Mouse (Mus musculus) MEL (cell line): ENCODE results near the gene Tpm1. TPM values are rescaled to one million over a fixed set of nuclear protein-coding genes. Genes with fewer than 3 reads are reported as not detected.

ENCODE experiments used
- DNase-seq: peaks from one replicate; pipeline ENCODE4 v3.0.0; 2011; ENCODE audit warnings: low read depth, low spot score
- H3K27ac ChIP-seq: 2 replicates; pipeline ENCODE4 v1.5.1; 2012; ENCODE audit warnings: low read depth, mild to moderate bottlenecking, control low read depth, low read length, moderate library complexity; ENCODE audit not compliant: control insufficient read depth
- H3K27me3 ChIP-seq, 2 experiments: fragments of 150-350 bp in 1 of 2; sonication (generic) in 1 of 2; 2 replicates each; pipeline ENCODE4 v1.6.1; 2012; ENCODE audit warnings: low read length in 2 of 2, mild to moderate bottlenecking in 2 of 2, improper control_type of control experiment in 1 of 2, moderate library complexity in 1 of 2; ENCODE audit not compliant: insufficient read depth in 2 of 2, control insufficient read depth in 1 of 2
- H3K36me3 ChIP-seq, 2 experiments: 2 replicates each; pipeline ENCODE4 v1.6.1; 2012 to 2014; ENCODE audit warnings: low read length in 2 of 2, improper control_type of control experiment in 1 of 2, inconsistent platforms in 1 of 2, mild to moderate bottlenecking in 1 of 2; ENCODE audit not compliant: insufficient read depth in 2 of 2, control insufficient read depth in 1 of 2
- H3K4me1 ChIP-seq, 2 experiments: fragments of 150-350 bp in 1 of 2; sonication (generic) in 1 of 2; 2 replicates each; pipeline ENCODE4 v1.6.1; 2012; ENCODE audit warnings: low read length in 2 of 2, improper control_type of control experiment in 1 of 2, mild to moderate bottlenecking in 1 of 2; ENCODE audit not compliant: insufficient read depth in 2 of 2, control insufficient read depth in 1 of 2
- H3K4me3 ChIP-seq, 2 experiments: fragments of 150-350 bp in 1 of 2; sonication (generic) in 1 of 2; 2 replicates each; pipeline ENCODE4 v1.5.1; 2012; ENCODE audit warnings: low read depth in 2 of 2, low read length in 2 of 2, mild to moderate bottlenecking in 2 of 2, moderate library complexity in 2 of 2, control low read depth in 1 of 2, improper control_type of control experiment in 1 of 2; ENCODE audit not compliant: control insufficient read depth in 1 of 2, insufficient read depth in 1 of 2
- H3K79me2 ChIP-seq: 2 replicates; pipeline ENCODE4 v1.6.1; 2012; ENCODE audit warnings: mild to moderate bottlenecking, low read length, moderate library complexity; ENCODE audit not compliant: control insufficient read depth, poor library complexity, insufficient read depth
- H3K9ac ChIP-seq: 2 replicates; pipeline ENCODE4 v1.6.1; 2012; ENCODE audit warnings: low read depth, mild to moderate bottlenecking, control low read depth, low read length, moderate library complexity; ENCODE audit not compliant: control insufficient read depth, poor library complexity, severe bottlenecking
- H3K9me3 ChIP-seq: fragments of 150-350 bp; sonication (generic); replicated peaks from 2 replicates; pipeline ENCODE4 v1.6.1; 2012; ENCODE audit warnings: mild to moderate bottlenecking, low read length, improper control_type of control experiment, moderate library complexity; ENCODE audit not compliant: insufficient read depth
- CHD1 ChIP-seq: IDR thresholded peaks from 2 replicates; pipeline ENCODE4 v1.6.1; 2012; ENCODE audit warnings: low read depth, mild to moderate bottlenecking, inconsistent platforms, low read length, improper control_type of control experiment
- CHD2 ChIP-seq: IDR thresholded peaks from 2 replicates; pipeline ENCODE4 v1.6.1; 2011; ENCODE audit warnings: low read length, improper control_type of control experiment
- CTCF ChIP-seq, 3 experiments: IDR thresholded peaks in 2 of 3; conservative IDR thresholded peaks in 1 of 3; 2 replicates each; pipeline ENCODE4 v1.5.1; 2011 to 2012; ENCODE audit warnings: low read length in 3 of 3, low read depth in 2 of 3, mild to moderate bottlenecking in 2 of 3, improper control_type of control experiment in 1 of 3, inconsistent platforms in 1 of 3, mixed read lengths in 1 of 3, moderate library complexity in 1 of 3; ENCODE audit not compliant: control insufficient read depth in 1 of 3, insufficient read depth in 1 of 3, poor library complexity in 1 of 3, severe bottlenecking in 1 of 3
- EP300 ChIP-seq, 2 experiments: IDR thresholded peaks; 2 replicates each; pipeline ENCODE4 v1.6.1; 2011; ENCODE audit warnings: improper control_type of control experiment in 2 of 2, low read length in 2 of 2, low read depth in 1 of 2, mild to moderate bottlenecking in 1 of 2
- ETS1 ChIP-seq: IDR thresholded peaks from 2 replicates; pipeline ENCODE4 v1.6.1; 2012; ENCODE audit warnings: low read depth, mild to moderate bottlenecking, inconsistent platforms, low read length, improper control_type of control experiment, moderate library complexity
- HCFC1 ChIP-seq: IDR thresholded peaks from 2 replicates; pipeline ENCODE4 v1.6.1; 2012; ENCODE audit warnings: low read depth, mild to moderate bottlenecking, inconsistent platforms, low read length, improper control_type of control experiment, moderate library complexity
- MAFK ChIP-seq: IDR thresholded peaks from 2 replicates; pipeline ENCODE4 v1.6.1; 2011; ENCODE audit warnings: low read depth, mild to moderate bottlenecking, low read length, improper control_type of control experiment, borderline replicate concordance
- MAX ChIP-seq: IDR thresholded peaks from 2 replicates; pipeline ENCODE4 v1.6.1; 2011; ENCODE audit warnings: low read length, improper control_type of control experiment
- MAZ ChIP-seq: IDR thresholded peaks from 2 replicates; pipeline ENCODE4 v1.6.1; 2012; ENCODE audit warnings: low read depth, mild to moderate bottlenecking, inconsistent platforms, low read length, improper control_type of control experiment
- MEF2A ChIP-seq: IDR thresholded peaks from 2 replicates; pipeline ENCODE4 v1.6.1; 2014; ENCODE audit warnings: low read depth, mild to moderate bottlenecking, inconsistent platforms, low read length, improper control_type of control experiment; ENCODE audit not compliant: poor library complexity, insufficient replicate concordance, severe bottlenecking; ENCODE audit errors: extremely low read depth
- MYB ChIP-seq: IDR thresholded peaks from 2 replicates; pipeline ENCODE4 v1.6.1; 2011; ENCODE audit warnings: mild to moderate bottlenecking, low read depth, low read length, improper control_type of control experiment
- NELFE ChIP-seq: IDR thresholded peaks from 2 replicates; pipeline ENCODE4 v1.6.1; 2011; ENCODE audit warnings: low read depth, low read length, improper control_type of control experiment
- NRF1 ChIP-seq: IDR thresholded peaks from 2 replicates; pipeline ENCODE4 v1.6.1; 2014; ENCODE audit warnings: low read depth, mild to moderate bottlenecking, inconsistent platforms, low read length, improper control_type of control experiment, moderate library complexity; ENCODE audit not compliant: poor library complexity, insufficient read depth, severe bottlenecking
- POLR2A ChIP-seq, 2 experiments: IDR thresholded peaks; 2 replicates each; pipeline ENCODE4 v1.6.1; 2011 to 2012; ENCODE audit warnings: low read length in 2 of 2, mild to moderate bottlenecking in 2 of 2, control low read depth in 1 of 2, improper control_type of control experiment in 1 of 2, low read depth in 1 of 2, moderate library complexity in 1 of 2; ENCODE audit not compliant: control insufficient read depth in 1 of 2, insufficient read depth in 1 of 2, poor library complexity in 1 of 2
- POLR2AphosphoS2 ChIP-seq: IDR thresholded peaks from 2 replicates; pipeline ENCODE4 v1.6.1; 2011; ENCODE audit warnings: low read length, improper control_type of control experiment
- POLR2AphosphoS5 ChIP-seq: IDR thresholded peaks from 2 replicates; pipeline ENCODE4 v1.6.1; 2012; ENCODE audit warnings: low read depth, borderline replicate concordance, mild to moderate bottlenecking, inconsistent platforms, low read length, moderate library complexity, mixed read lengths
- RCOR1 ChIP-seq: IDR thresholded peaks from 2 replicates; pipeline ENCODE4 v1.6.1; 2012; ENCODE audit warnings: low read depth, mild to moderate bottlenecking, inconsistent platforms, low read length, improper control_type of control experiment
- SIN3A ChIP-seq: IDR thresholded peaks from 2 replicates; pipeline ENCODE4 v1.6.1; 2012; ENCODE audit warnings: low read length, improper control_type of control experiment, inconsistent platforms
- SMC3 ChIP-seq: IDR thresholded peaks from 2 replicates; pipeline ENCODE4 v1.6.1; 2011; ENCODE audit warnings: low read depth, low read length, improper control_type of control experiment
- TAL1 ChIP-seq: IDR thresholded peaks from 2 replicates; pipeline ENCODE4 v1.6.1; 2012; ENCODE audit warnings: mild to moderate bottlenecking, inconsistent platforms, low read length, moderate library complexity, mixed read lengths
- TCF12 ChIP-seq: IDR thresholded peaks from 2 replicates; pipeline ENCODE4 v1.6.1; 2014; ENCODE audit warnings: low read depth, mild to moderate bottlenecking, inconsistent platforms, low read length, improper control_type of control experiment, moderate library complexity
- UBTF ChIP-seq: IDR thresholded peaks from 2 replicates; pipeline ENCODE4 v1.6.1; 2012; ENCODE audit warnings: low read depth, mild to moderate bottlenecking, inconsistent platforms, low read length, improper control_type of control experiment, moderate library complexity, borderline replicate concordance; ENCODE audit not compliant: insufficient read depth
- ZC3H11A ChIP-seq: IDR thresholded peaks from 2 replicates; pipeline ENCODE4 v1.6.1; 2012; ENCODE audit warnings: low read depth, mild to moderate bottlenecking, inconsistent platforms, low read length, improper control_type of control experiment
- ZMIZ1 ChIP-seq: IDR thresholded peaks from 2 replicates; pipeline ENCODE4 v1.6.1; 2012; ENCODE audit warnings: low read depth, mild to moderate bottlenecking, inconsistent platforms, low read length, improper control_type of control experiment, moderate library complexity
- ZNF384 ChIP-seq: IDR thresholded peaks from 2 replicates; pipeline ENCODE4 v1.6.1; 2012; ENCODE audit warnings: low read depth, mild to moderate bottlenecking, inconsistent platforms, low read length, improper control_type of control experiment
- polyA plus RNA-seq, 2 experiments: library from polyadenylated mRNA; stranded (reverse) in 1 of 2; unstranded in 1 of 2; fragments of >175 nt in 1 of 2; fragments of >200 nt in 1 of 2; gene quantifications; 2 replicates each; pipeline versions ENCODE4 v1.2.1 to v1.2.4; 2012; ENCODE audit warnings: low replicate concordance in 2 of 2, low read depth in 1 of 2; ENCODE audit not compliant: insufficient read length in 2 of 2, insufficient read depth in 1 of 2, missing spikeins in 1 of 2
- total RNA-seq: library from RNA; depleted of rRNA; stranded (reverse); fragments of 300-350 nt; gene quantifications from 2 replicates; pipeline ENCODE4 v1.2.3, GENCODE M21; 2012

Tpm1 gene
- total and polyA plus RNA-seq, 3 experiments = 38.2 to 113 TPM; not detected in 1

DNA sequence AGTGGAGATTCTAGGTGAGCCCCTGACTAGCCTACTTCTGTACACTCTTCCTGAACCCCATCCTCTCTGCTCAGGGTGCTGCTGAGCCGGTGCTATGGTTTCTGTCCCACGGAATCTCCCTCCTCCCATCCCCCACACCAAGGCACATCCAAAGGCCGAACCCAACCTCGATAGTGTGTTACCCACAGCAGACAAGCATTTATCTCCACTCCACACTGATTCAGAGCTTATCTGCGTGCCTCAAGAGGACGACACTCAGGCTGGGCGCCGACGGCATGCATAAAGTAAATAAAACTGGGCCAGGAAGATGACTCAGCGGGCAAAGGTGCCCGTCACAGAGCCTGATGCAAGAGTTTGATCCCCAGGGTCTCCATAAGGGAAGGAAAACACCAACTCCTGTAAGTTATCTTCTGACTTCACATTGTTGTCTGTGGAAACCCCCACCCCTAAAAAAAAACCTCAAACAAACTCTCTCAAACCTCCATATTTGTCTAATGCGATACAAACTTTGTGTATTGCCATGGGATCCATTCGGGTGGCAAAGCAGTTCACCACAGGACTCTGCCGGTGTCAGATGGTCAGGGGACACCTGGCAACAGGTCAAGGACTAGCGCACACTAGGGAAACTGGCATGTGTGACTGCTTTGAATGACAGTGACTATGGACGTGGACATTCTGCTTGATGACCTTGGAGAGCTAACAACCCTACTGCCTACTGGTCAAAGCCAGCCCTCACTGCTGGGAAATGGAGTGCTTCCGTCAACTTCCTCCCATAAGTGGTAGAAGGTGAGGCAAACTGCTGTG is 24.1 kb downstream of the Tpm1 start (continued):
- TF ChIP-seq MAFK = peak; percentile 88; the same call in 1 of the 2 replicates
- TF ChIP-seq POLR2AphosphoS2 = 0 out of 2 replicates have a peak, but pooled peaks have one; percentile 43
- TF ChIP-seq CTCF (IDR thresholded peaks at IDR 0.05 in 2 of 3, conservative IDR thresholded peaks at IDR 0.05 in 1 of 3; ENCODE audit: control insufficient read depth in 1 of 3, insufficient read depth in 1 of 3, low read depth in 2 of 3, low read length in 3 of 3, poor library complexity in 1 of 3, severe bottlenecking in 1 of 3) = no peak
- TF ChIP-seq MAX = peak; percentile 72

DNA sequence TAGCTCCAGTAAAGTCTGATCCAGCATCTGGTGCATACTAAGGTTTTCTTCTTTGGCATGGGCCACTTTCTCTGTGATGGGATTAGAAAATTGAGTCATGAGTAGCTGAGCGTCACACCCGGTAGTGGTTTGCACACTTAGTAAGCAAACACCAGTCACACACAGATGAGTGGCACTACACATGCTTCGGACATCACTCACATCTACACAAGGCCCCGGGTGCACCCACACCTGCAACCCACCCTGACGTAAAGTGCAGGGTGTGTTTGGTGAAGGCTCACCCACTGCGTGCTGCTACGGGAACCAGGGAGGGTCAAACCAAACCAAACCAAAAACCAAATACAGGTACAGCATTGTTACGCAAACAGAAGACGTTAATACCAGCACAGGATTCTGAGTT is 25.8 kb downstream of the Tpm1 start:
- no peak for TF ChIP-seq MYB
- TF ChIP-seq RCOR1 = no peak
- no peak for TF ChIP-seq NRF1
- TF ChIP-seq HCFC1 = no peak
- no peak for TF ChIP-seq ETS1
- no peak for TF ChIP-seq ZC3H11A
- DNase-seq = no peak
- no peaks in the 10 kb centered on the region for H3K79me2 ChIP-seq
- no peak overlapping the region for H3K9ac ChIP-seq
- H3K36me3 ChIP-seq = peaks cover 0 to 39% of the 10 kb centered on the region in 2 experiments
- peaks cover 9 to 37% of the 10 kb centered on the region in 2 experiments for H3K4me1 ChIP-seq
- H3K27me3 ChIP-seq = no peaks in the 10 kb centered on the region
- no peaks in the 10 kb centered on the region for H3K9me3 ChIP-seq
- no peak overlapping the region for H3K4me3 ChIP-seq
- H3K27ac ChIP-seq = no peak overlapping the region

DNA sequence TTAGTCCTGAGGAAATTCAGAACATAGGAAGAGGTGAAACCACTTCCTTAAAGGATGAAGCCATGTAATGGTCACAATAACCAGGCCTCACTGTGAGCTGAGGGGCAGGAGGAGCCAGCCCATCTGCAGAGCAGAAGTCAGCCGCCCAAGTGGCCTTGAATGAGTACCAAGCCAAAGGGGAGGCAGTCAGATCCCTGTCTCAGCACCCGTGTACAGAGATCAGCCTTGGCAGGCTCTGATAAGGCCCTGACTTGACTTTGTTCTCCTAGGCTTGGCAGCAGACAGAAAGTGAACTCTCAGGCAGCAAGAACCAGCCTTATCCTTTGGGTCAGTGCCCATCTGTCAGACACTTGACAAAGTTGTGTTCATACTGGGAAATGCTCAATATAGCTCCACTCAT is 29.1 kb downstream of the Tpm1 start:
- Histone ChIP-seq H3K79me2 (no peaks in the 10 kb centered on the region), H3K36me3 (peaks cover 0 to 35% of the 10 kb centered on the region in 2 experiments; a peak in 3 of 4 replicates), H3K27me3 (no peaks in the 10 kb centered on the region), H3K4me3 (no peak overlapping the region), H3K4me1 (peaks cover 9 to 27% of the 10 kb centered on the region in 2 experiments), H3K9me3 (no peaks in the 10 kb centered on the region), H3K27ac (peak overlapping the region; percentile 56), H3K9ac (no peak overlapping the region)
- DNase-seq = peak; percentile 82
- TF ChIP-seq POLR2AphosphoS5 (no peak), SMC3 (no peak), MAZ (no peak), CHD1 (no peak), MEF2A (peak; percentile 16; the same call in 1 of the 2 replicates), RCOR1 (peak; percentile 57; the same call in 1 of the 2 replicates), CHD2 (no peak), ZNF384 (no peak), TCF12 (peak; percentile 79), TAL1 (peak; percentile 51), ETS1 (peak; percentile 75), ZMIZ1 (no peak), HCFC1 (no peak), EP300 (IDR thresholded peaks at IDR 0.05; ENCODE audit: low read depth in 1 of 2, low read length in 2 of 2) (peak; percentile 65 to 70), POLR2AphosphoS2 (no peak), ZC3H11A (no peak), NELFE (no peak), NRF1 (no peak), CTCF (IDR thresholded peaks at IDR 0.05 in 2 of 3, conservative IDR thresholded peaks at IDR 0.05 in 1 of 3; ENCODE audit: control insufficient read depth in 1 of 3, insufficient read depth in 1 of 3, low read depth in 2 of 3, low read length in 3 of 3, poor library complexity in 1 of 3, severe bottlenecking in 1 of 3) (no peak), POLR2A (IDR thresholded peaks at IDR 0.05; ENCODE audit: control insufficient read depth in 1 of 2, insufficient read depth in 1 of 2, low read depth in 1 of 2, low read length in 2 of 2, poor library complexity in 1 of 2) (no peak), UBTF (peak; percentile 95; the same call in 1 of the 2 replicates), SIN3A (peak; percentile 70)
